Mouse (Mus musculus): ENCODE data around the gene Il12rb1. TPM values are rescaled to one million over a fixed set of nuclear protein-coding genes. Genes with fewer than 3 reads are reported as not detected.
A peak's percentile ranks its signal among the peaks of the same experiment; 100 is the strongest.
"Not testable (repeated sequence)": the region's sequence is repeated elsewhere in the genome, so short reads cannot be mapped to it uniquely, and the experiment has no call there.

The Il12rb1 gene
- polyA plus RNA-seq, 1 experiment from 2014 or later, result 0.35 TPM

DNA sequence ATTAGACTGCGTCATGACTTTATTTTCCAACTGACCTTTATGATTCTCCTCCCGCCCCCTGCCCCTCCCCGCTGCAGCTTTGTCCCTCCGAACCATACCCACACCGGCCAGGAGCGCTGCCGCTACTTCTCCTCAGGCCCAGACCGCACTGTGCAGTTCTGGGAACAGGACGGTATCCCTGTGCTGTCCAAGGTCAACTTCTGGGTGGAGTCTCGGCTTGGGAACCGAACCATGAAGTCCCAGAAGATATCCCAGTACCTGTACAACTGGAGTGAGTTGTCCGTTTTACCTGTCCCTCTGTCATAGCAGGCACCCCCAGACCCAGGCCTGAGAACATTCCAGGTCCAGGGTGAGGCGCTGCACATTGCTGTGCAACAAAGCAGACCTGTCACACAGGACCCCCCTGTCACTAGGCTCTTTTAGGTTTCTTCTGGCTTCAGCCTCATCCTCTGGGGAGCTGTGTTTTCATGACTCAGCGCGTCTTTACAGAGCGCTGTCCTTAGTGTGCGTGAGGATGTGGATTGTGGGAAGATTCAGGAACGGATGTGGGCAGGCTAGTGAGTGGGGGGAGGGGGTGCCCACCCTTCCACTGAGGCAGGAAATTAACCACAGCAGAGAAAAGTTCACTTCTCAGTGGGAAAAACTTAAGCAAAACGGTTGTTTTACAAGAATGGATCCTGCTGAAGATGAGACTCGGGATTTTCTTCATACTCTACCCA, 2.9 kb downstream of the Il12rb1 start:
- H3K4me2 ChIP-seq (ENCODE audit: low read length), result no peak overlapping the region
- no peak overlapping the region for H3K27ac ChIP-seq (ENCODE audit: low read depth)
- no peak for DNase-seq (ENCODE audit: low spot score)
- ATAC-seq (replicated peaks; ENCODE audit: low FRiP score, low TSS enrichment, low read depth), result no peak
- 72% methylated on average over 20 of the region's 20 CpGs for WGBS
- H3K27me3 ChIP-seq (replicated peaks; ENCODE audit: control insufficient read depth, insufficient read depth, low read length), result peaks cover 12% of the 10 kb centered on the region
- H3K36me3 ChIP-seq (ENCODE audit: control insufficient read depth, insufficient read depth, low read length), result no peaks in the 10 kb centered on the region
- H3K9me3 ChIP-seq (ENCODE audit: control insufficient read depth, low read length), result no peaks in the 10 kb centered on the region
- no peak overlapping the region for H3K9ac ChIP-seq (ENCODE audit: low read length)
- H3K4me1 ChIP-seq (replicated peaks; ENCODE audit: control insufficient read depth, insufficient read depth, low read length), result no peaks in the 10 kb centered on the region
- no peak overlapping the region for H3K4me3 ChIP-seq (ENCODE audit: low read depth, low read length)

DNA sequence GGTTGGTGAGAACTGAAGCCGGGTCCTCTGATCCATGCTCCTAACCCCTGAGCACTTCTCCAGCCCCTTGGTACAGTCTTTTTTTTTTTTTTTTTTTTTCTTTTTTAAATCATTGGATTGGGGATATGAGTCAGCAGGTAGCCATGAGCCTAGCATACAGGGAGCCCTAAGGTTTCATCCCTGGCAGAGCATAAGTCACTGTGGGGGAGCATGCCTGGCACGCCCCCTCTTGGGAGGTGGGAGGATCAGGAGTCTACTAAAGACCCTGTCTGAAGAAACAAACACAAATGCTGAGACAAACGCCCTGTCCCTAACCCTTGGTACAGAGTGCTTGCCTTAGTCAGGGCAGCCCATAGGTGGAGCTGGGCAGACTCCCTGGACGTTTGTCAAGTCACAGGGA, 3.8 kb downstream of the Il12rb1 start:
- no peak for ATAC-seq (replicated peaks; ENCODE audit: low FRiP score, low TSS enrichment, low read depth)
- Histone ChIP-seq H3K4me1 (replicated peaks; ENCODE audit: control insufficient read depth, insufficient read depth, low read length) (no peaks in the 10 kb centered on the region), H3K9me3 (ENCODE audit: control insufficient read depth, low read length) (no peaks in the 10 kb centered on the region), H3K36me3 (ENCODE audit: control insufficient read depth, insufficient read depth, low read length) (no peaks in the 10 kb centered on the region), H3K9ac (ENCODE audit: low read length) (no peak overlapping the region), H3K4me2 (ENCODE audit: low read length) (no peak overlapping the region), H3K27ac (ENCODE audit: low read depth) (no peak overlapping the region), H3K4me3 (ENCODE audit: low read depth, low read length) (no peak overlapping the region), H3K27me3 (replicated peaks; ENCODE audit: control insufficient read depth, insufficient read depth, low read length) (peaks cover 20% of the 10 kb centered on the region)
- 45% methylated on average over 4 of the region's 4 CpGs for WGBS
- DNase-seq (ENCODE audit: low spot score), result no peak

GRCm38 (mm10) chr8:70812885-70813284, 4.6 kb downstream of the Il12rb1 start:
- Histone ChIP-seq H3K27me3 (replicated peaks; ENCODE audit: control insufficient read depth, insufficient read depth, low read length) (peaks cover 26% of the 10 kb centered on the region), H3K4me3 (ENCODE audit: low read depth, low read length) (no peak overlapping the region), H3K4me2 (ENCODE audit: low read length) (no peak overlapping the region), H3K9ac (ENCODE audit: low read length) (no peak overlapping the region), H3K9me3 (ENCODE audit: control insufficient read depth, low read length) (no peaks in the 10 kb centered on the region), H3K36me3 (ENCODE audit: control insufficient read depth, insufficient read depth, low read length) (no peaks in the 10 kb centered on the region), H3K27ac (ENCODE audit: low read depth) (no peak overlapping the region), H3K4me1 (replicated peaks; ENCODE audit: control insufficient read depth, insufficient read depth, low read length) (no peaks in the 10 kb centered on the region)
- ATAC-seq (replicated peaks; ENCODE audit: low FRiP score, low TSS enrichment, low read depth) (no peak), DNase-seq (ENCODE audit: low spot score) (no peak)
- WGBS, result 43% methylated on average over 4 of the region's 4 CpGs

- 10% methylated on average over 30 of the region's 30 CpGs for WGBS
- ATAC-seq (replicated peaks; ENCODE audit: low FRiP score, low TSS enrichment, low read depth), result peak; percentile 29; the same call in 1 of the 2 replicates
- H3K4me2 ChIP-seq (ENCODE audit: low read length), result peak overlapping the region; percentile 36
- no peak overlapping the region for H3K27ac ChIP-seq (ENCODE audit: low read depth)
- H3K27me3 ChIP-seq (replicated peaks; ENCODE audit: control insufficient read depth, insufficient read depth, low read length), result peaks cover 32% of the 10 kb centered on the region
- 0 out of 2 replicates have a peak, but pooled peaks cover 4% of the 10 kb centered on the region for H3K4me1 ChIP-seq (replicated peaks; ENCODE audit: control insufficient read depth, insufficient read depth, low read length)
- H3K9ac ChIP-seq (ENCODE audit: low read length), result no peak overlapping the region
- H3K9me3 ChIP-seq (ENCODE audit: control insufficient read depth, low read length), result no peaks in the 10 kb centered on the region
- no peak overlapping the region for H3K4me3 ChIP-seq (ENCODE audit: low read depth, low read length)
- no peaks in the 10 kb centered on the region for H3K36me3 ChIP-seq (ENCODE audit: control insufficient read depth, insufficient read depth, low read length)
- DNase-seq (ENCODE audit: low spot score), result peak; percentile 66
Observed at GRCm38 (mm10) chr8:70816679-70817078, 8.4 kb downstream of the Il12rb1 start.

DNA sequence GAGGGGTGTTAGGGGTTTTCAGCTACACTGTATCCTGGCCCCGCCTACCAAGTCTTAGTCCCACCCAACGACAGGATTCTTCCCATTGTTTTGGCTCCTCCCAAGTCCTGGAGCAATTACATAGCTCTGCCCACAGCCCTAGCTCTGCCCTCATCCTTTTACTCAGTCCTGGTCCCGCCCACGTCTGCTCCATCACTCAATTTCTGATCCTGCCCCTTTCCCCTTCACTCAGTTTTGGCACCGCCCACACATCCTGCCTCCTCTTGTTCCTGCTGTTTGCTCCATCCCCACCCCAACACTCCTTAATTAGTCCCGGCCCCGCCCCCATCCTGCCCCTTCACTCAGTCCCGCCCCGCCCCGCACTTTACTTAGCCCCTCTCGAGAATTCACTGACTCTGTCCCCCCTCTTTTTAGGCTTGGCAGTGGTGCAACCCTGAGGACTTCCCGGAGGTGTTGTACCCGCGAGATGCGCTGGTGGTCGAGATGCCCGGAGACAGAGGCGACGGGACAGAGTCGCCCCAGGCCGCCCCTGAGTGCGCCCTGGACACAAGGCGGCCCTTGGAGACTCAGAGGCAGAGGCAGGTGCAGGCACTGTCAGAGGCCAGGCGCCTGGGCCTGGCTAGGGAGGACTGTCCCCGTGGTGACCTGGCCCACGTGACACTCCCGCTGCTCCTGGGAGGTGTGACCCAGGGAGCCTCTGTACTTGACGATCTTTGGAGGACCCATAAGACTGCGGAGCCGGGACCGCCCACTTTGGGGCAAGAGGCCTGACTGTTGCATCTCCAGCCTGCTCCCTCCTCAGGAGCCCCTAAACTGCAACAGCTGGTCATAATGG, 12.1 kb downstream of the Il12rb1 start:
- no peak overlapping the region for H3K4me3 ChIP-seq (ENCODE audit: low read depth, low read length)
- H3K27me3 ChIP-seq (replicated peaks; ENCODE audit: control insufficient read depth, insufficient read depth, low read length), result peaks cover 27% of the 10 kb centered on the region
- H3K36me3 ChIP-seq (ENCODE audit: control insufficient read depth, insufficient read depth, low read length), result no peaks in the 10 kb centered on the region
- ATAC-seq (replicated peaks; ENCODE audit: low FRiP score, low TSS enrichment, low read depth) (peak; percentile 73), DNase-seq (ENCODE audit: low spot score) (peak; percentile 65)
- no peaks in the 10 kb centered on the region for H3K9me3 ChIP-seq (ENCODE audit: control insufficient read depth, low read length)
- WGBS, result 2% methylated on average over 31 of the region's 31 CpGs
- H3K4me1 ChIP-seq (replicated peaks; ENCODE audit: control insufficient read depth, insufficient read depth, low read length), result 0 out of 2 replicates have a peak, but pooled peaks cover 4% of the 10 kb centered on the region
- H3K9ac ChIP-seq (ENCODE audit: low read length), result no peak overlapping the region
- no peak overlapping the region for H3K27ac ChIP-seq (ENCODE audit: low read depth)
- peak overlapping the region; percentile 22; the same call in 1 of the 2 replicates for H3K4me2 ChIP-seq (ENCODE audit: low read length)

DNA sequence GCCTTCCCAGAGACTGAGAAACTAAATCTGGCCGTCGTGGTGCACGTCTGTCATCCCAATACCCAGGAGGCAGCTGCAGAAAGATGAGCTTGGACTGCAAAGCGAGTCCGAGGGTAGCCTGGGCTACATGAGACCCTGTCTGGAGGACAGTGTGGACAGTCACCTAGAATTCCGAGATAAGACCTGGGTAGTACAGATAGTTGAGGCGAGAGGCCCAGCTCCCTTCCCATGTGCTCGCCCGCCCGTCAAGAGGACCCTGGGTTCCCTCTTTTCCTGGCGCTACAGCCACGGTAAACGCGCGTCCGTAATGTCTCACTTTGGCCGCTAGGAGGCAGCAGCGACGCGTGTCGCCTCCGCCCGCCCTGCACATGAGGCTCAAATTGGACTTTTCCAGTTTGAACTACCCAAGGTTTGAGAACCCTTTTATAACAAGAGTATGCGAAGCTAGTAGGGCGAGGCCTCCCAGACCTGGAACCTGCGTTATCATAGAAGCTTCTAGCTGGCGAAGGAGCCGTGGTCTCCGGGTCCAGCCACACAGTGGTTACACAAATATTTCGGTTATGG, 13.2 kb downstream of the Il12rb1 start:
- peak; percentile 85 for DNase-seq (ENCODE audit: low spot score)
- no peaks in the 10 kb centered on the region for H3K36me3 ChIP-seq (ENCODE audit: control insufficient read depth, insufficient read depth, low read length)
- H3K4me2 ChIP-seq (ENCODE audit: low read length), result no peak overlapping the region
- no peak overlapping the region for H3K4me3 ChIP-seq (ENCODE audit: low read depth, low read length)
- H3K4me1 ChIP-seq (replicated peaks; ENCODE audit: control insufficient read depth, insufficient read depth, low read length), result 0 out of 2 replicates have a peak, but pooled peaks cover 4% of the 10 kb centered on the region
- H3K27ac ChIP-seq (ENCODE audit: low read depth), result no peak overlapping the region
- no peaks in the 10 kb centered on the region for H3K9me3 ChIP-seq (ENCODE audit: control insufficient read depth, low read length)
- 17% methylated on average over 30 of the region's 30 CpGs for WGBS
- ATAC-seq (replicated peaks; ENCODE audit: low FRiP score, low TSS enrichment, low read depth), result peak; percentile 10; the same call in 1 of the 2 replicates
- no peak overlapping the region for H3K9ac ChIP-seq (ENCODE audit: low read length)
- peaks cover 18% of the 10 kb centered on the region; the same call in 1 of the 2 replicates for H3K27me3 ChIP-seq (replicated peaks; ENCODE audit: control insufficient read depth, insufficient read depth, low read length)

GRCm38 (mm10) chr8:70821992-70822391, 13.7 kb downstream of the Il12rb1 start:
- H3K9ac ChIP-seq (ENCODE audit: low read length), result no peak overlapping the region

DNA sequence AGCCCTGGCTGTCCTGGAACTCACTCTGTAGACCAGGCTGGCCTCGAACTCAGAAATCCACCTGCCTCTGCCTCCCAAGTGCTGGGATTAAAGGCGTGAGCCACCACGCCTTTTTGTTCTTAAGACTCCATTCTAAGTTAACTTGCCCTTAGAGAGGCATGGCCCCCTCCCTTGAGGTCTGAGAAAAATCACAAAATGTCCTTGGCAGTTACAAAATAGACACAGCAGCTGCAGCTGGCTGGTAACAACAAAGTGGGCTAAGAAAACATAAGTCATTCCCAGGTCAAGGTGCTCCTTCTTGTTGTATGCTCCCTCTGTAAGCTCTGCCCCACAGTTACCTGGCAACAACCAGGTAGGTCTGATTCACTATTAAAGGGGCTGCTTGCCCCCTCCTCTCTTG, 14.3 kb downstream of the Il12rb1 start:
- not testable (repeated sequence) for DNase-seq (ENCODE audit: low spot score); ATAC-seq (replicated peaks; ENCODE audit: low FRiP score, low TSS enrichment, low read depth); H3K36me3 ChIP-seq (ENCODE audit: control insufficient read depth, insufficient read depth, low read length); H3K27ac ChIP-seq (ENCODE audit: low read depth); H3K4me2 ChIP-seq (ENCODE audit: low read length); H3K9me3 ChIP-seq (ENCODE audit: control insufficient read depth, low read length); H3K4me3 ChIP-seq (ENCODE audit: low read depth, low read length); H3K27me3 ChIP-seq (replicated peaks; ENCODE audit: control insufficient read depth, insufficient read depth, low read length); H3K9ac ChIP-seq (ENCODE audit: low read length); H3K4me1 ChIP-seq (replicated peaks; ENCODE audit: control insufficient read depth, insufficient read depth, low read length)
- 86% methylated on average over 3 of the region's 3 CpGs for WGBS

More at GRCm38 (mm10) chr8:70821992-70822391, 13.7 kb downstream of the Il12rb1 start:
- Histone ChIP-seq H3K4me2 (ENCODE audit: low read length) (no peak overlapping the region), H3K36me3 (ENCODE audit: control insufficient read depth, insufficient read depth, low read length) (no peaks in the 10 kb centered on the region), H3K27me3 (replicated peaks; ENCODE audit: control insufficient read depth, insufficient read depth, low read length) (peaks cover 13% of the 10 kb centered on the region; the same call in 1 of the 2 replicates), H3K4me1 (replicated peaks; ENCODE audit: control insufficient read depth, insufficient read depth, low read length) (0 out of 2 replicates have a peak, but pooled peaks cover 4% of the 10 kb centered on the region), H3K9me3 (ENCODE audit: control insufficient read depth, low read length) (no peaks in the 10 kb centered on the region), H3K4me3 (ENCODE audit: low read depth, low read length) (no peak overlapping the region), H3K27ac (ENCODE audit: low read depth) (no peak overlapping the region)
- DNase-seq (ENCODE audit: low spot score) (no peak), ATAC-seq (replicated peaks; ENCODE audit: low FRiP score, low TSS enrichment, low read depth) (0 out of 2 replicates have a peak, but pooled peaks have one; percentile 19)
- whole genome bisulfite sequencing, result 46% methylated on average over 11 of the region's 11 CpGs

All from intestine, embryonic 14.5 days (tissue).